Mouse (Mus musculus) gastrocnemius, postnatal 4 days (tissue): ENCODE measurements at regions not wholly inside any gene's neighbourhood (a gene's known extent, or its start where the extent isn't known, plus 50 kb on each side); places are given as distances from the start of the nearest gene placed in this dataset.

ENCODE experiments used
- DNase-seq, 2 experiments: peaks; one replicate each; pipeline ENCODE4 v3.0.0; 2021 to 2022; ENCODE audit warnings: low spot score in 2 of 2, mixed read lengths in 2 of 2

DNA sequence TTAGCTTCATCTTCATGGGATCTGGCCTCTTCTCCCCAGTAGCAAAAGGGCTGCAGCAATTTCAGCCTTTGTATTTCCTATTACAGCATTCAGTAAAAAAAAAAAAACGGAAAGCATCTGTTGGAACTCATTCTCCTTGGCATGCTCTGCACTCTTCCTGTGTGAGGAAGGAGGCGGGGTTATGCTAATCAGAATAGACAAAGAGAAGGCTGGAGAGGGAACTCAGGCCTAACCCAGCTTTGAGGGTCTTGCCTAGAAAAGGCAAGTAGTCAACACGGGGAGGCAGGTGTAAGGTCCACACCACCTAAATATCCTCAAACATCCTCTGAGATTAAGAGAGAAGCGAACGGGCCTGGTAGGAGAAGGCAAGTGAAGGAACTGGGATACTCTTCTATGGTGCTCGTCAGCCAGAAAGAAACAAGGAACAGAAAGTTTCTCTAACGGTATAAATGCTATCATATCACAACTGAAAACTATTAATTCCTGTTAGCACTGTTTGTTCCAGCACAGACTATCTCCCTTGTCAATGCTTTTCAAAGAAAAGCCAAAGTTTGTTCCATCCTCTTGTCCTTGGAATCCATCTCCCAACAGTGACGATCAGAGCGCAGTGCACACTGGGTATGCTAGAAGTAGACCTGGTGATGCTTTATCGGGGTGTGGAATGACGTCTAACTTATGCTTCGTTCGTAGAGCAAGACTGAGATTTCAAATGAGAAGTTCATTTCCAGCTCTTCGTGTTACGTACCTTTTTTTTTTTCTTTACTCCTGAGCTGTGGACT lies 98.9 kb downstream of the Kctd12 start:
- DNase-seq, result no peak

DNA sequence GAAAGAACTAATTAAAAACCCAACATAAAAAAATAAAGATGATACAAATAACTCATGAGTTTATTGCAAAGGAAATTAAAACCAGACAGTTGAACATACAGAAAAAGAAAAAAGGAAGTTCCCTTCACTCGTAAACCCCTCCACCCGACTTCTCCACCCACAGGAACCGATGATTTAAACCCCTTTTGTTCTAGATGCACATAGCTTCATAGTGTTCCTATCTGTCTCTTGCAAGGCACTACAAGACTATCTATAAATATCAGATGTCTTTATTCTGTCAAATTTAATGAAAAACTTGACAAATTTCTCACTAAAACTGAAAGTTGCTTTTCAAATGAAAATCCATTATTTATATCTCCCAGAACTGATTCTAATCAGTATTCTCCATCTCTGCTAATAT lies 100.2 kb downstream of the Kctd12 start:
- DNase-seq, result no peak

DNA sequence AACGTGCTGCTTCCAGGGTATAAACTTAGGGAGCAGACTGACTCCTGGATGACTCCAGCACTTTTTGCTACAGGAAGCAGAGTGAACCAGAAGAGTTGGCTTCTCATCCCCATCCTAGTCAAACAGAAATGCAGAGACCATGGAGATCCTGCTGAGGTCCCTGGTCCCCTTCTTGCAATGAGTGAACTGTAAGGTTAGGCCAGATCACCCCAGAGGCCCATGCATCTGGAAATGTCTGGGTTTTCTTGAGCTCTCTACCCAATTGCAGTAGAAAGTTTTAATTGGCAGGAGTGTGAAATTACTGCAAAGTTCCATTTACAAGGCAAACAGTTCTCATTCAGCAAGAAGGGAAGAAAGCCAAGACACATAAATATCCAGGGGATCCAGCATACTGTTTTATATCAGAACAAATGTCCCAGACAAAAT lies 101.8 kb downstream of the Kctd12 start:
- no peak for DNase-seq

DNA sequence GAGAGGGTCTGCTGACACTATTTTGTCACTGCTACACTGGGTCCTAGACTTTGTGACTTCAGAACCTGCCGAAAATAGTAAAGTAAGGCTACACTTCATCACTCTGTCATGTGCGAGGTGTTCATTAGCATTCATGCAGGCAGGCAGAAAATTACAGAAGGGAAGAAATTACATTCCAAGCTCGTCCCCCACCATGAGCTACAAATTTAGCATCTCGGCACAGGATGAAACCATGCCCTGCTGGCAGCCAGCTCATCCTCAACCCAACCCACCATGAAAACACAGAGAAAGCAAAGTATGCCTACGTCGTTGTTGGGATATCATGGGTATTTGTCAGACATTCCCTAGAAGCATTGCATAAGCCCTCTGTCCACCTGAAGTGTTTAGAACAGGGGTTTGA lies 103.9 kb downstream of the Kctd12 start:
- no peak for DNase-seq

DNA sequence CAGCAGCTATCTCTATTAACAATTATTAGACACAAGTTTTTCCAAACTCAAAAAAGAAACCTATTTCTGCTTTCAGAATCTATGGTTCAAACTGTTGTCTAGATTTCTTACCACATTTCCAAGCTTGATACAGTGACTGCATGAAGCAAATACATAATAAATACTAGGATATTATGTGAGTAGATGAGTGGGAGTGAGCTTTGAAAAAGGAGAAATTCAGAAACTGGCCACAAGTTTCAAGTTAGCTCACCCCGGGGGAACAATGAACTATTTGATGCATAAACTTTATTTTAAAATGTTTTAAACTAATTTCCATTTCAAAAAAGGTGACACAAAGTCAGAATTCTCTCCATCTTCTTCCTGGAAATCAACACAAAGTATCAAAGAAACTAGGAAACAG lies 114.3 kb downstream of the Kctd12 start:
- DNase-seq, result no peak

DNA sequence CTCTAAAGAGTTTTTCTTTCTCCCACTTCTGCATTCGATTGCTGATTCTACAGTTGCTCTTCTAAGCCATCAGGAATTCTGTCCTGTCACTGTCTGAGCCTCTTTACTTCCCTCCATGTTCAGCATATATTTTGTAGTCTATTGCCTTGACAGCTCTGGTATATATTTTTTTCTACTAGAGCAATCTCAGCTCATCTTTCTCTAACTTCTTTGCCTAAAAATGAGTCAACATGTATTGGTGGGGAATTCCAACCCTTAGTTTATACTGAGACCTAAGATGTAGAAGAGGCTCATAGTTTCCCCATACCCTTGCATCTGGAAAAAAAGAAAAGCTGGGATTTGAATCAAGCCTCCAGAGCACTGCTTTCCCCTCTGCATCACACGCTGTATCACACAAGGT lies 114.7 kb downstream of the Kctd12 start:
- DNase-seq, result no peak

DNA sequence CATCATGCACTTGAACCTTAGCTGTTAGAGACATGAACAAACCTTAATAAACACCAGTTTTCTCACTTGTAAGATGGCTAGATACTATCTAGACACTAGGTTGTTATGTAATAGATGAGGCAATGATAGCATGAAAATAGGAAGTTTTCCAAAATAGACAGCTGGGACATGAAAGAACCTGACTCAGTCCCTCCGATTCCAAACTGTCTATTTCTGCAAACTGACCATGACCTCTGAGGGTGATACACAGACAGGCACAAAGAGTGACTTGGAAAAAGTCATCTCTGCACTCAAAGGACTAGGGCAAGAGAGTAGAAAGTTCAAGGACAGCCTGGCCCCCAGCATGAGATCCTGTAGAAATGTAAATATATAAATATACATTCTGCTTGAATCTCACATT lies 115.9 kb downstream of the Kctd12 start:
- no peak for DNase-seq

DNA sequence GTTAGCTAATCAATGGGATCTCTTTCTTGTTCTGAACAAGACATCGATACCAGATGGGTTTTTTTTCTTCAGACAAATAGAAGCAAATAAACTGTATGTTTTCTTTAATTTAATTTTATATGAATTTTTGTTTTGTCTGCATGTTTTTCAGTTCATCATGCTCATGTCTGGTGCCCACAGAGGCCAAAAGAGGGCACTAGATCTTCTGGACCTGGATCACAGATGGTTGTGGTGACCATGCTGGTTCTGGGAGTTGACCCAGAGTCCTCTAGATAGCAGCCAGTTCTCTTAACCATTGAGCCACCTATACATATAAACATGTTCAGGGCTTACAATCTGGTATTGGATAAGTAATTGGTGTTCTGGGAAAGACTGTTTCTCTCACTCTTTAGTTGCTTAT lies 120.7 kb downstream of the Kctd12 start:
- DNase-seq, result no peak

DNA sequence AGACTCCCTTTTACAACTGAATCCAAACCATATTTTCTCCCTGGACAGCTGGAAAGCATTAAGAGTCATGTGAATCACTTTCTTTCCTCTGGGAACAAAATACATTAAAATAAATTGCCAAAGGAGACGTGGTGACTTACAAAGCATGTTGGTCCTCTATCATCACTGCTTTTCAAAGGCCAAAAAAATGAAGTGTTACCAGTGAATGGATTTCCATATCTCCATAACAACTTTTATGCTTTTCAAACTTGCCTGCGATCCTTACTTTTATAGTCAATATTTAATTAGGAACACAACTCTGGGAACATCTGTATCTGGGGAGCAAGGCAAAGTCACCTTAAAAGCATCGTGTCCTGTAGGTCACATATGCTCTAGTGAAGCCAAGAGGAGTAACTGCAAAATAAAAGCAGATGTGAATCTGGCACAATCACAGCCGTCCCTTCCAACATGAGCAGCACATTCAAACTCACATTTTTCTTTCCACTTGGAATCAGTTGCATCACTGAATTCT lies 123.0 kb downstream of the Kctd12 start:
- peak in 1 of 2 experiments; percentile 43 for DNase-seq

DNA sequence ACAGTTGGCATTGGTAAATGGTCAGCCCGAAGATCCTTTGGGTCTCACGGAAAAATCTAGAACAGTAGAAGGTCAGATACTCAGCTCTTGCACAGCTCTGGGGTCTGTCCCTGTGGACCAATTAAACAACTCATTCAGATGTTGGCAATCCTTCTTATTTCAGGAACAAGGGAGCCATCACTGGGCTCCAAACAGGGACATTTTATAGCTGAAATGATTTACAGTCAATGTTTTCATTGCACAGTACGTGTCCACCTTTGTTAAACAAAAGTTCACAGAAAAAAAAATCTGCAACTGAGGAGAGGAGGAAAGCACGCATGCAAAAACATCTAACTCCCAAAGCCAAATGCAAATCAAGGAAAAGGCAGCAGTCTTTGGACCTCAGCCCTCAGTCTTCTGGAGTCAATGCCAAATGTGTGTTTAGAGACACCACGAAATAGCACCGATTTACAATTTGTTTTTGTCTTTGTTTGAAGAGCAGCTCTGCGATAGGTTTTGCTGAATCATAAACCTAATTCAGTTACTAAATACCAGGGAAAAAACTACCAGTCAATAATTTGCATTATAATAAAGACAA lies 127.1 kb downstream of the Kctd12 start:
- peak in 1 of 2 experiments; percentile 25 for DNase-seq

DNA sequence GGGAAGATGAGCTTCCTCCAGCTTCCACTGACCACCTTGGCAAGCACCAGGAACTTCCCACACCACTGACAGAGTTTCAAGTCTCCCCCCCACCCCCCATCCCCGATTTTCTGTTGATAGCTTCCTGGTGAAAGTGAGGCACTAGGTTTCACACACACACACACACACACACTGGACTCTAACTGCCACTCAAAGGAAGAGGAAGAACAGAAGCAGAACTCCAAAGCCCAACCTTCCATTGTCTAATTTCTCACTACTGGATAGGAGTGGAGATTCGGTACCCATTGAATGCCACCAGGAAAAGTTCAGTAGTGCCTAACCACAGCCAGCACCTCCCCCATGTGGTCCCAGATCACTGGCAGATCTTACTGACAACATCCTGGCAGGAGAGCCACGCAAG lies 138.7 kb downstream of the Kctd12 start:
- DNase-seq, result no peak

DNA sequence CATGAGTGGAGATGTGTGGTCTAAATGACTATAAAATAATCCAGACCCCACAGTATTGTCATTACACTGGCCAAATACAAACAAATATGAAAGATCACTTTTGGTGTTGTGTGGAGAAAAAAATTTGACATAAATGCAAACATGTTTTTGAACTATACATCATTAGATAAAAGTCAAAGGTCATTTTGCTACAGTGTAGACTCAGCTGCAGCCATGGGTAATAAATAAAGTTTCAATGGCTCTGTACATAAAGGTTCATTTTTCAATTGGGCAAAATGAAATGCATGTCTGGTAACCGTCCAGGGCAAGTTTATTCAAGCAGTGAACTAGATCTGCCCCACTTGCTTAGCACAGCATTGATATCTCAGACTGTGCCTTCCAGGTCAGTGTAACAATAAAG lies 144.8 kb downstream of the Kctd12 start:
- DNase-seq, result no peak

DNA sequence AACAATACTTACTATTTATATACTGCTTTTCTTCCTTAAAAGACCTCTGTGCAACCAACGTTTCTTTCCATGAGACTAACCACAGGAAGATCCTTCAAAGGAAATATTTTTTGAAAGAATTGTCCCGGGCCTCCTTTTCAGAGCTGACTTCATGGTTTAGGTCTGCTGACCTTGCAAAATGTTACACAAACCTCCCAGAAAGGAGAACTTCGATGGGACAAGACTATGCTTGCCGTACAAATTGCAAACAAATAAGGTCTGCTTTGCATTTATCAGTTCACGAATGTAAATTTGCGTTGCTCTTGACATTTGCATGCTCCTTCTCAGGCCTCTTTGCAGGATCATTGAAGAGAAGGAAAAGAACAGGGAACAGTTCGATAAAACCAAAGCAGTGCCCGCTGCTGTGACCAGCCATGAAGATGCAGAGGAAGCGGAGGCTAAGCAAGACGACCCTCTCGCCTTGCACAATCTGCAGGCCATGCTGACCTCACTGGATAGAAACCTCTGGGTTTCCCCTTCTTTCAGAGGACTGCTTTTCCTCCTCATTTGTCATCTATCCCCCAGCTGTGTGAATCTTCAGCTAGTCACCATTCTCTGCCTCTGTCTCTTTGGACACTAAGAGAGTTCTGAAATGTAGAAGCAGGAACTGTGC lies 147.2 kb downstream of the Kctd12 start:
- no peak for DNase-seq

DNA sequence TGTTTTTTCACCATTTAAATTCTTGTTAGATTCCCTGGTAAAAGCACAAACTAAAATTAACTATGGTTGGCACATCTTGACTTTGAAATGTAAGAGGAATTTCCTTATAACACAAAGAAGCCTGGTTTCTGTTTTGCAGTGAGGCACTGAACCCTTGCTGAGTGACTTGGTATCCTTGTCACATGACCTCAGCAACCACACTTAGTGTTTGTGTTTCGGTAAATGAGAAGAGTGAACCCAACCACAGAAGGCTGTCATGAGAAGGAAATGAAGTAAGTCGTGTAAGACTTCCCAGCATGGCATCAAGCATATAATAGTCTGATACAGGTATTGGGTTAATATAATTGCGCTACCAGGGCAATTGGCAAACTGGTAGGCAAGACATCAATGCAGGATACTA lies 154.0 kb downstream of the Kctd12 start:
- no peak for DNase-seq

DNA sequence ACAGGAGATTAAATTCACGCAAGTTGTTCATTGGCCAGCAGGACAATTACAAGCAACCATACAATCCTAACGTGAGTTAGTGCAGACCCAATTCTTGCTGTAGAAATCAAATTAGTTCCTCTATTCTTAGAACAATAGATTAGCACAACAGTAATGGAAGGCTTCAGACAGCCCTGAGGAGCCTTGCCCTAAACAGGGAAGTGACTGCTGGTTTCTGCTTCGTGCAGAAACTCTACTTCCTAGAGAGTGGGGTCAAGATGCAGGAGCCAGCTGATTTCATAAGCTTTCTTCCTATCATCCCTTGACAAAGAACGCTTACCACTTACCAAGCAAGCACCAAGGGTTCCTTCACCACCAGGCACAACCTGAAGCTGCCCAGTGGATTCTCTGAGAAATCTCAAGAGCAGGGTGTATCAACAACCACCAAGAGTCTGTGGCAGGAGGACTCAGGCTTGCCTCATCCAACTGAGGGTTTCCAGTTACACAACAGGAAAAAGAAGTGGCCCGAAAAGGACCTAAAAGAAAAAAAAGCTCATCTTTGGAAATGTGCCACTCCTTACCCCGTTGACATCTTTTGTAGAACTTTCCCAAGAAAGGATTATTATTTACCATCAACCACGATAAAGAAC lies 154.6 kb downstream of the Kctd12 start:
- DNase-seq, result no peak

DNA sequence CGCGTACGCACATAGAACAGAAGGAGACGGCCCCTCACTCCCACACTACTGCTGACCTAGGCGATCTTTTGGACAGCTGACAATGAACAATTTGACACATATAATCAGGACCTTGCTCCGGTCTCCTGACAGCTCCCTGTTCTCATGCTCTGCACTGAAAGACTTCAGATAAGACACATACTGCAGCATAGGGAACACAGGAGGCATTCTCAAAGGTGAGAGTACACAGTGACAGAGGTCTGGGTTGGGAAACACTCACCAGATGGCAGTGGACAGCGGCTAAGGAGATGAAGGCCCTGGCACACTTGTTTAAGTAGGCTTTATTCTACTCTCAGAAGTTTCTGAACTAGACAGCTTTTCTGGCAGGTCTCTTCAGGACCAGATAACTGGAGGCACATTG lies 156.9 kb downstream of the Kctd12 start:
- DNase-seq, result no peak

DNA sequence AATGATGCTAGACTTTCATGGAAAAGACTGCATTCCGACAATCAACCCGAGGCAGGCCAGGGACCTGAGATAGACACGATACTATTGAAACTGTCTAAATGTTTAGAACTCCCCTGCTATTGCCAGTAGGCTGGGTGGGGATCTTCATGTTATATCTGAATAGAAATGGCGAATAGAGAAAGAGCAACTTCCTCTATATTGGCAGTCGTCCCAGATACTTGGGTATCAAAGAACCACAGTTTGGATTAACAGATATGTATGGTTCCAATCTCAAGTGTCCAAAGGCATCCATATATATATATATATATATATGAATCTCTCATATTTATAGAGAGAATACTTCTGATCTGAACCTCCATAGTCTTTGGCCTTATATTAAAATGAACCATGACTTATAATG lies 161.8 kb downstream of the Kctd12 start:
- DNase-seq, result no peak

DNA sequence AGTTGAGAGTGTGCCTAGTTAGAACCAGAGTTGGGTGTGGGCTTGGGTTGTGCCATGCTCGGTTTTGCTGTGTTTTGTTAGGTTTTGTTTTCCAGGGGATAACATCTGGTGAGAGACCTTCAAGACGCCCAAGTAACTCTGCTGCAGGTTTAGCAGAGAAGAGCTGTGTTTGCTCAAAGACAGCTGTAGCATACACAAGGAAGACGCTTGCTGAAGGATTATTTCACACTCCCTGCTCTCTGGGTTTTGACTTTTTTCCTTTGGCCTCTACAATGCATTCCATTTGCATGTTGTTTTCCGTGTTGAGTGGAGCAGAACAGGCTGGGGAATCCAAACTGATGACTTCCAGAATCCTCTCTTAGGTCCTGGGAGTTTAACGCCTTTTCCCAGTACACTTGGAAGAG lies 170.8 kb downstream of the Kctd12 start:
- peak in 1 of 2 experiments; percentile 30 for DNase-seq

DNA sequence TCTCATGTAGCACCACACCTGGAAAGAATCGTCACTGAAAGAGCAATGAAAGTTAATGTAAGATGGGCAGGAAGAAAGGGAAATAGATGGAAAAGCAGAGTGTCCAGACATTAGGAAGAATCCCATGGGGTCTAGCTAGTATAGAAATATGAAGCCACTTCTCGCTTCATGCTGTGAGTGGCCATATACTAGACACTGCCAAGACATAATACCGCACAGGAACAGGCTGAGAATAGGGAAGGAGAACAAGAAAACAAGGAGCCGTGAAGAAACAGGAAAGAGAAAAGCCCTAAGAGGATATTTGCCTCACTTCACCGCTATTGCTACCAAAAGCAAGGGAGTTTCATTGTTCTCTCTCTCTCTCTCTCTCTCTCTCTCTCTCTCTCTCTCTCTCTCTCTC lies 171.4 kb downstream of the Kctd12 start:
- DNase-seq, result no peak

DNA sequence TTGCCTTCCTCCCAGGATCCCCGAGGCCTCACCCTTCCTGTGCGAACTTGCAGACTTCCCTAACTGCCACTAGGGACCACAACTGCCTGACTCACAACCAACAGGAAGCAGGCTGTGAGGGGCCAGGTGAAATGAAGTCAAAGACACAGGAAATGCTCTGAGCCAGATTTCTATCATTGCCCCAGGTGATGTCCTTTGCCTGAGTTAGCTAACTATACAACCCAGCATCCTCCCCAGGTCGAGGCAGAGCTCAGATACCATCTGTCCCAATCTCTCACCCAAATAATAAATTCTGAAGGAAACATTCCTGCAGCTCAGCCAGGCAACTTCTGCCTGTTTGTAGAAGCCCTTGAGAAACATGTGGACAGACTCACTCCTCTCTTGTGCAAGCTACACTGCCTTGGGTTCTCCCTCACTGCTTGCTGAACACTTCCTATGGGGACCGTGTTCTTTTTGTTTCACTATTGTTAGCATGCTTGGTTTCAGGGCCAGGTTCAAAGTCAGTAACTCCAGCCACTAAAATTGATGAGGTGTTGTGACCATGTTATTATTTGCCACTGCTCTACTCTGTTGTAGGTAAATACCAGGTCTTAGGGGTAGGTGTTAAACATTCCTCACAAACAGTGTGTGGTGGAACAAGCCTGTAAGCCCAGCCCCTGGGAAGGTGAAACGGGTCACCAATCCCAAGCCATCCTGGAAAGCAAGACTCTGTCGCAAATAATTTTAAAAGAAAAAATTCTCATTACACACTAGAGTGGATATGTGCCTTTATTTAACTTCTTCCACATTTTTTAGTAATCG lies 172.1 kb downstream of the Kctd12 start:
- peak in 1 of 2 experiments; percentile 18 for DNase-seq
